Mouse (Mus musculus) neural tube, embryonic 12.5 days (tissue): ENCODE measurements around the gene Ucn3. TPM values are rescaled to one million over a fixed set of nuclear protein-coding genes. Genes with fewer than 3 reads are reported as not detected.
"Not testable (repeated sequence)": the region's sequence is repeated elsewhere in the genome, so short reads cannot be mapped to it uniquely, and the experiment has no call there.

Source experiments
- ATAC-seq: fragments of 200-750 bp; cut with Nextera tagmentation; 2 replicates; pipeline ENCODE4 v1.8.0; 2017; ENCODE audit warnings: low read depth, mild to moderate bottlenecking, moderate TSS enrichment, moderate library complexity; ENCODE audit not compliant: low FRiP score
- H3K27ac ChIP-seq: fragments of 300-500 bp; sonication (generic); 2 replicates; pipeline ENCODE4 v1.5.1; 2016
- H3K27me3 ChIP-seq: fragments of 300-500 bp; sonication (generic); replicated peaks from 2 replicates; pipeline ENCODE4 v1.6.1; 2016; ENCODE audit warnings: mild to moderate bottlenecking
- H3K36me3 ChIP-seq: fragments of 300-500 bp; sonication (generic); 2 replicates; pipeline ENCODE4 v1.6.1; 2016; ENCODE audit warnings: mild to moderate bottlenecking
- H3K4me1 ChIP-seq: fragments of 300-500 bp; sonication (generic); 2 replicates; pipeline ENCODE4 v1.6.1; 2016
- H3K4me2 ChIP-seq: fragments of 300-500 bp; sonication (generic); replicated peaks from 2 replicates; pipeline ENCODE4 v1.6.1; 2016; ENCODE audit warnings: mild to moderate bottlenecking
- H3K4me3 ChIP-seq: fragments of 300-500 bp; sonication (generic); 2 replicates; pipeline ENCODE4 v1.5.1; 2016
- H3K9ac ChIP-seq: fragments of 300-500 bp; sonication (generic); 2 replicates; pipeline ENCODE4 v1.6.1; 2016; ENCODE audit warnings: mild to moderate bottlenecking
- H3K9me3 ChIP-seq: fragments of 300-500 bp; sonication (generic); 2 replicates; pipeline ENCODE4 v1.6.1; 2016; ENCODE audit warnings: mild to moderate bottlenecking
- WGBS: fragments of 180-500 bp; shearing (Covaris S2); methylation state at CpG from one replicate; pipeline ENCODE4 v1.1.7; 2016; 5-methylcytosine and 5-hydroxymethylcytosine counted together
- polyA plus RNA-seq: library from polyadenylated mRNA; unstranded; fragments of >200 nt; fragmentation: Nextera tagmentation; extraction: Ambion mirVana; gene quantifications from 2 replicates; pipeline ENCODE4 v1.2.1, GENCODE M21; 2016

Ucn3 gene
- polyA plus RNA-seq, 1 experiment from 2014 or later = not detected

DNA sequence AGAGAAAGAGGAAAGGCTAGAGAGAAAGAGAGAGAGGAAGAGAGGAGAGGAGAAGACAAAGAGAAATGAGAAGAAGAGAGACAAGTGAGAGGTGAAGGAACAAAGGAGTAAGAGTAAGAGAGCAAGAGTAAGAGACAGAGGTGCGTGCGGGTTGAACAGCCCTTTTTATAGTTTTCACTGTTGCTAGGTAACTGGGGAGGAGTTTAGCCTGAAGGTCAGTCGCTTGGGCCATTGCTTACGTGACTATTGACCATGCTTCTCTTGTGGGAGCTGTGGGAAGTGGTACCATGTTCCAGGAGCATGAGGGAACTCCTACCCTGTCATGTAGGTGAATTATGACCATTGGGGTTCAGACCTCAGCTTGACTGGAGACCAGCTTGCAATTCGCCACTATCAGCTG, 34.8 kb downstream of the Ucn3 start:
- Histone ChIP-seq H3K4me2 (no peak overlapping the region), H3K4me3 (no peak overlapping the region), H3K9me3 (no peaks in the 10 kb centered on the region; the same call in 1 of the 2 replicates), H3K4me1 (no peaks in the 10 kb centered on the region), H3K9ac (no peak overlapping the region), H3K36me3 (peaks cover 17% of the 10 kb centered on the region; the same call in 1 of the 2 replicates), H3K27me3 (no peaks in the 10 kb centered on the region), H3K27ac (no peak overlapping the region)
- WGBS = 73% methylated on average over 5 of the region's 5 CpGs
- ATAC-seq = no peak

DNA sequence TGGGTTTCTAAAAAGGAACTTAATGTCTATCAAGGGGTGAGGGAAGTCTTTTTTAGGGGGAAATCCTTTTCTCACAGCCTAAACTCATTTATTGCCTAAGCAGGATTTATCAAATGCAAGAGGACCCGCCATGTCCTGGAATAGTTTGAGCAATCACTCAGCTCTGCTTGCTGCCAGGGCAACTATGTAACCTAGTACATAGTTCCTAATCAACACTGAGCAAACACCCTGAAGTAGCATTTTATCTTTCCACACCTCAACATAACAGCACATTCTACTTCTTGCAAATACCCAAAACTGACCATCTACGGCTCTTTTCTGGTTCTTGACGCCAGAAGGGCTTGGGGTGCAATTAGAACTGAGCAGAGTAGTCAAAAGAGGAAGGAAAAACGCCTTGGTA, 36.9 kb downstream of the Ucn3 start:
- no peak overlapping the region for H3K4me3 ChIP-seq
- H3K4me1 ChIP-seq = no peaks in the 10 kb centered on the region
- peaks cover 10% of the 10 kb centered on the region; the same call in 1 of the 2 replicates for H3K36me3 ChIP-seq
- no peaks in the 10 kb centered on the region for H3K9me3 ChIP-seq
- H3K4me2 ChIP-seq = no peak overlapping the region
- no peak for ATAC-seq
- no peaks in the 10 kb centered on the region for H3K27me3 ChIP-seq
- 95% methylated on average over 4 of the region's 4 CpGs for WGBS
- no peak overlapping the region for H3K9ac ChIP-seq
- H3K27ac ChIP-seq = no peak overlapping the region

DNA sequence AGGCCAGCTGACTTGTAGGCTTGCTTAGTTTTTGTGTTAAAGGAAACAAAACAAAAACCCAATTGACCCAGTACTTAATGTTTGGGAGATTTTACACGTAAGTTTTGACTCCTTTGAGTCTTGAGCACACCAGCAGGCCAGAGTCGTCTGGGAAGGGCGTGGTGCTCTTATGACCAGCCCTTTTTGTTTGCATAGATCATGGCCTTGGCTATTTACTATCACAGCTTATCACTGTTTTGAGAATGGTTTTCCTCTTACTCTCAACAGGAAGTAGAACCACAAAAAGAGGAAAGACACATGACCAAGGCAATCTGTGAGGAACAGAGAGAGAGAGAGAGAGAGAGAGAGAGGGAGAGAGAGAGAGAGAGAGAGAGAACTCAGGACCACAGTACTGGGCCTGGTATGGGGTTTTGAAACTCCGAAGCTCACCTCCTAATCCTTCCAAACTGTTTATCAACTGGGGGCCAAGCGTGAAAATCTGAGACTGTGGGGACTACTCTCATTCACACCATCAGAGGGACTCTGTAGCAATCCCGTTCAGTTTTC, 37.9 kb downstream of the Ucn3 start:
- no peak for ATAC-seq
- 86% methylated on average over 6 of the region's 6 CpGs for WGBS

DNA sequence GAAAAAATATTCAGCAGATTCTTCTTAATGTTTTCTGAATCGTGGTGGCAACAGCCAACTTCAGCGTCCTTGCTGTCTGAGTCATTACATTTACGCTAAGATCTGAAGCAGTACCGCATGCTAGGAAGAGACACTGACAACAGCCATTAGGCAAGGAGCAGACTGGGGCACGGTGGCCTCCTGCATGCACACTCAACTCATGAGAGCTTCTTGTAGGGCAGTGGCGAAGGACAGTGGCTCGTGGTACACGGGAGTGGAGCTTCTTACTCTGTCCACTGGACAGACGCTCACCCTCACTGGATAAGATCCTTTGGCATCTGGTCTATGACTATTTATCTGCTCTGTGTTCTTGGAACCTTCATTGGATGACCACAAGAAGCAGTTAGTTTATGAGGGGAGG, 45.8 kb downstream of the Ucn3 start:
- H3K9ac ChIP-seq = no peak overlapping the region
- no peaks in the 10 kb centered on the region for H3K9me3 ChIP-seq
- H3K27ac ChIP-seq = no peak overlapping the region
- no peaks in the 10 kb centered on the region; the same call in 1 of the 2 replicates for H3K36me3 ChIP-seq
- no peak overlapping the region for H3K4me2 ChIP-seq
- no peak overlapping the region for H3K4me3 ChIP-seq
- no peaks in the 10 kb centered on the region for H3K4me1 ChIP-seq
- H3K27me3 ChIP-seq = no peaks in the 10 kb centered on the region
- 93% methylated on average over 9 of the region's 9 CpGs for WGBS
- ATAC-seq = no peak

More for the DNA sequence above, 37.9 kb downstream of the Ucn3 start:
- H3K9ac ChIP-seq = no peak overlapping the region
- no peaks in the 10 kb centered on the region for H3K4me1 ChIP-seq
- no peak overlapping the region for H3K4me3 ChIP-seq
- H3K4me2 ChIP-seq = no peak overlapping the region
- no peaks in the 10 kb centered on the region for H3K9me3 ChIP-seq
- no peaks in the 10 kb centered on the region for H3K27me3 ChIP-seq
- peaks cover 10% of the 10 kb centered on the region; the same call in 1 of the 2 replicates for H3K36me3 ChIP-seq
- no peak overlapping the region for H3K27ac ChIP-seq

DNA sequence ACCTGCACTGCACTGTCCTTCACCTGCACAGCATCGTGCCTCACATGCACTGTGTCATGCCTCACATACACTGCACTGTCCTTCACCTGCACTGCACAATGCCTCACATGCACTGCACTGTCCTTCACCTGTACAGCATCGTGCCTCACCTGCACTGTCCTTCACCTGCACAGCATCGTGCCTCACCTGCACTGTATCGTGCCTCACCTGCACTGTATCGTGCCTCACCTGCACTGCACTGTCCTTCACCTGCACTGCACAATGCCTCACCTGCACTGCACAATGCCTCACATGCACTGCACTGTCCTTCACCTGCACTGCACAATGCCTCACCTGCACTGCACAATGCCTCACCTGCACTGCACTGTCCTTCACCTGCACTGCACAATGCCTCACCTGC, 46.9 kb downstream of the Ucn3 start:
- H3K27me3 ChIP-seq, H3K4me1 ChIP-seq, H3K36me3 ChIP-seq, H3K4me2 ChIP-seq, ATAC-seq, H3K9ac ChIP-seq, H3K27ac ChIP-seq, H3K9me3 ChIP-seq, H3K4me3 ChIP-seq: not testable (repeated sequence)
- WGBS = 95% methylated on average over 5 of the region's 5 CpGs

DNA sequence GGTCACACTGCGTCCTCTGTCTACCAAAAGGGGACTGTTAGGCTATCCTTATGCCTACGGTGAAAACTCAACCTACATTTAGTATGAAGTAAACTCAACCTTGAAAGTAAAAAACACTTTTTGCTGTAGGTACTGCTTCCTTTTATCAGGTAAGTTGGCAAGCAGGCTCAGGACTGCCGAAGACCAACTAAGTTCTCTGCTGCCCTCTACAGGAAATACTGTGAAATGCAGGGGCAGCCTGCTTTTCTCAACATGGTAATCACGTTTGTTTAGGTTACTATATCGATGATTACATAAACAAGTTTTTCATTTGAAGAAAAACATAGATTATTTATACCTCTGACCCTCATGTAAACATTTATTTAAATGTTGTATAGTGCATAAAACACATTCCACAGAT, 48.2 kb downstream of the Ucn3 start:
- 45% methylated on average over 5 of the region's 5 CpGs for WGBS
- no peak overlapping the region for H3K27ac ChIP-seq
- H3K9me3 ChIP-seq = no peaks in the 10 kb centered on the region
- no peak for ATAC-seq
- H3K4me1 ChIP-seq = peaks cover 7% of the 10 kb centered on the region; the same call in 1 of the 2 replicates
- H3K4me3 ChIP-seq = no peak overlapping the region
- H3K27me3 ChIP-seq = no peaks in the 10 kb centered on the region
- H3K4me2 ChIP-seq = no peak overlapping the region
- no peaks in the 10 kb centered on the region; the same call in 1 of the 2 replicates for H3K36me3 ChIP-seq
- no peak overlapping the region for H3K9ac ChIP-seq

DNA sequence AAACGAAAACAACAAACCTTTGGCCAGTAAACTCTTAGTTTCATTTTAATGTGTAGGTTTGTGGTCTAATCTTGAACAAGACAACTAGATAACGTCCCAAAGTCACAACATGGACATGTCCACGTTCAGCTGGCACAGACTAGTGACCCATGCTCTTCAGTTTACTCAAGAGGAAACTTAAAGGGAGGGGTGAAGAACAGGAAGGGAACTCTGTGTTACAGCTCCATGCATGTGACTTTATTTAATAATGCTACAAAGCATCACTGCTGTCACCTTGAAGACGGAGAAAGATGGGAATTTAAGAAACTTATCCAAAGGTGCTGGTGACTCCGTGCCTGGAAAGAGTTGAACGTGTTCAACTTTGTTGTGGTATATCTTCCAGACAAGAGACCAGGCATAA, 49.1 kb downstream of the Ucn3 start:
- H3K36me3 ChIP-seq = no peaks in the 10 kb centered on the region; the same call in 1 of the 2 replicates
- H3K9ac ChIP-seq = no peak overlapping the region
- no peak overlapping the region for H3K27ac ChIP-seq
- 94% methylated on average over 6 of the region's 6 CpGs for WGBS
- peaks cover 7% of the 10 kb centered on the region; the same call in 1 of the 2 replicates for H3K4me1 ChIP-seq
- no peak overlapping the region for H3K4me2 ChIP-seq
- no peak for ATAC-seq
- H3K9me3 ChIP-seq = no peaks in the 10 kb centered on the region
- no peaks in the 10 kb centered on the region for H3K27me3 ChIP-seq
- H3K4me3 ChIP-seq = no peak overlapping the region

DNA sequence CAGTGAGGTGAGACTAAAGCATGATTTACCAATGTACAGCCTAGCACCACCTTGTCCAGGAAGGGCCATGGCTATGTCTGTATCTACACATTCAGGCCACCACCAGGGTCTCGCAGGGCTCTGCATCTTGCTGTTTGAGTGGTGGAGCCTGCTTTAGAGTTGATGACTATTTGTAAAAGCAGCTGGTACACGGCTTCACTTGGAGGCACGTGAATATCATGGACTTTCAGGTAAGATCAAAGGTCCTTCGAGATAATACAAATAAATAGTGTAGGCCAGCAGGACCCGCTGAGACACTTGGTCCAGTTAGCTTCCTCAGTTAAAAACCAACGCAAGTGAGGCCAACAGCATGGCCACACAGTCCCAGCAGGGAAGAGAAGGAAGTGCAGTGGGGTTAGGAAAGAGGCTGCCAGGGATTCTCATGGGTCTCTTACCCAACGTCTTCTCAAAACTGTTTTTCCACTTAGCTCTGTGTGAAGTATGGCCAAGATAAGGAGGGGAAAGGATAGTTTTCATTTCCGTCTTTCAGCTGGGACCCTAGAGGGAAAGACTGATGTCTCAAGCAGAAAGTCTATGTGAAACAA, 49.7 kb downstream of the Ucn3 start:
- no peak overlapping the region for H3K9ac ChIP-seq
- ATAC-seq = no peak
- no peak overlapping the region for H3K27ac ChIP-seq
- no peak overlapping the region for H3K4me3 ChIP-seq
- 86% methylated on average over 8 of the region's 8 CpGs for WGBS
- H3K9me3 ChIP-seq = no peaks in the 10 kb centered on the region
- H3K4me2 ChIP-seq = no peak overlapping the region
- no peaks in the 10 kb centered on the region for H3K27me3 ChIP-seq
- H3K36me3 ChIP-seq = no peaks in the 10 kb centered on the region; the same call in 1 of the 2 replicates
- H3K4me1 ChIP-seq = peaks cover 7% of the 10 kb centered on the region; the same call in 1 of the 2 replicates

DNA sequence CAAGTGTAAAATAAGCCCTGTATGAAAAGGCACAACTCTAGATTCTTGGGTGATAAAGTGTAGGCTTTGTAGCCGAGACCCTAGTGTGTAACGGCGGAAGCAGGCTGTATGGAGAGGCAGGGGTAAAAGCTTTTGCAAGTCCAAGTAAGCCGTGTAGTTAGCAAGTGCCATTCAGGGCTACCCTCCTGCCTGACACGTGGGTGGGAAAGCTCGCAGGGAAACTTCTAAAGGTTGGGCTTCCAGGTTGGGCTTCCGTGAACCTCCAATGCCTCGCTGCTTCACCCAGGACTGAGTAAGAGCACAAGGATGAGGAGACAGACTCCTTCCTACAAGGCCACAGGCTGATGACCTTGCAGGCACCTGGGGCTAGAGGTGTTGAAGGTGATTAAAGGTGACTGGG, 50.6 kb downstream of the Ucn3 start:
- no peaks in the 10 kb centered on the region for H3K36me3 ChIP-seq
- H3K4me3 ChIP-seq = no peak overlapping the region
- no peak overlapping the region for H3K4me2 ChIP-seq
- 79% methylated on average over 8 of the region's 8 CpGs for WGBS
- H3K27ac ChIP-seq = no peak overlapping the region
- H3K9ac ChIP-seq = no peak overlapping the region
- peaks cover 9% of the 10 kb centered on the region; the same call in 1 of the 2 replicates for H3K4me1 ChIP-seq
- H3K9me3 ChIP-seq = no peaks in the 10 kb centered on the region
- ATAC-seq = no peak
- no peaks in the 10 kb centered on the region for H3K27me3 ChIP-seq

DNA sequence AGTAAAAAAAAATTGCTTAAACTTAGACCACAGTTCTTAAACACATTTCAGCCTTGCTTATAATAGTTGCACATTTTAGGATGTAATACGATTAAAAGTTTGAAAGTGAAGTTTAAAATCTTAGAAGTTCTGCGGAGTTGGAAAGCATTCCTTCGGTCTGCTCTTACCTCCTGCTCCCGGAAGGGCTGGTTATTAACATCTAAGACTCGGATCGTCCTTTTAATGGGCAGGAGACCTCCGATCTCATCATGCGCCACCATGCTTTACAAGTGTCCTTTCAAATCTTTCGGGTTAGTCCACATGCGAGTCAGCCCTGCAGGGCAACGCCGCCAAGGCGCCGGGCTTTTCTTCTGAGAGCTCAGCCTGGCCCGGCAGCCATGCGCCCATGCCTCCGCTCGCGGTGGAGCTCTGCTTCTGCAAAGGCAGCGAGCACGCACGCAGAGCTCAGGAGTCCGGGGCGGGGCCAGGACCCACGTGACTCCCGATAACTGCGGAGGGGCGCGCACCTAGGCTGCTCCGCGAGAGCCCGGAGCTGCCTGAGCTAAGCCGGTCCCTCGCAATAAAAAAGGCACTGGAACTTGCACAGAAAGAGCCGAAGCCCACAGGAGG, 51.9 kb downstream of the Ucn3 start:
- Histone ChIP-seq H3K4me1 (peaks cover 9% of the 10 kb centered on the region; the same call in 1 of the 2 replicates), H3K27me3 (no peaks in the 10 kb centered on the region), H3K36me3 (peaks cover 4% of the 10 kb centered on the region), H3K9ac (peak overlapping the region; percentile 38), H3K4me2 (peak overlapping the region; percentile 71), H3K9me3 (no peaks in the 10 kb centered on the region), H3K27ac (no peak overlapping the region), H3K4me3 (peak overlapping the region; percentile 46)
- WGBS = under 1% methylated on average over 35 of the region's 35 CpGs
- peak; percentile 96 for ATAC-seq

DNA sequence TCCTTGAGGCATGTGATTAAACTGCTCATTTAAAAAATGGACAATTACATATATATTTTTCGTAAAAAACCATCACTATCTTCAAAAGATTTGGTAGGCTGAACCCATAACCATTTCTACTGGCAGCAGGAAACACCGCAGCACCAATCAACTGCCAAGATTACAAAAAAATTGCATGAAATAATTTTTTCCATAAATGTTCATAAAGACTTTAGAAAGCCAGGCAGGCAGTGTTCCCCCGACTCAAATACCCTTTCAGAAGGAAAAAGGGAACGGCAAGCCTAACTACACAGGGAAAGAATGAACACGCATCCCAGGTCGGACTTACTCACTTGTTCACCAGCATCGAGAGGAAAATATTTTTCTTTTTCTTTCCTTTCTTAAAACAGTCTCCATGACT, 52.5 kb downstream of the Ucn3 start:
- H3K9me3 ChIP-seq = no peaks in the 10 kb centered on the region
- no peaks in the 10 kb centered on the region for H3K27me3 ChIP-seq
- H3K4me1 ChIP-seq = peaks cover 9% of the 10 kb centered on the region; the same call in 1 of the 2 replicates
- H3K27ac ChIP-seq = no peak overlapping the region
- no peak for ATAC-seq
- H3K36me3 ChIP-seq = peaks cover 10% of the 10 kb centered on the region
- H3K4me3 ChIP-seq = peak overlapping the region; percentile 46; the same call in 1 of the 2 replicates
- H3K9ac ChIP-seq = no peak overlapping the region
- WGBS = 21% methylated on average over 7 of the region's 7 CpGs
- peak overlapping the region; percentile 71 for H3K4me2 ChIP-seq

DNA sequence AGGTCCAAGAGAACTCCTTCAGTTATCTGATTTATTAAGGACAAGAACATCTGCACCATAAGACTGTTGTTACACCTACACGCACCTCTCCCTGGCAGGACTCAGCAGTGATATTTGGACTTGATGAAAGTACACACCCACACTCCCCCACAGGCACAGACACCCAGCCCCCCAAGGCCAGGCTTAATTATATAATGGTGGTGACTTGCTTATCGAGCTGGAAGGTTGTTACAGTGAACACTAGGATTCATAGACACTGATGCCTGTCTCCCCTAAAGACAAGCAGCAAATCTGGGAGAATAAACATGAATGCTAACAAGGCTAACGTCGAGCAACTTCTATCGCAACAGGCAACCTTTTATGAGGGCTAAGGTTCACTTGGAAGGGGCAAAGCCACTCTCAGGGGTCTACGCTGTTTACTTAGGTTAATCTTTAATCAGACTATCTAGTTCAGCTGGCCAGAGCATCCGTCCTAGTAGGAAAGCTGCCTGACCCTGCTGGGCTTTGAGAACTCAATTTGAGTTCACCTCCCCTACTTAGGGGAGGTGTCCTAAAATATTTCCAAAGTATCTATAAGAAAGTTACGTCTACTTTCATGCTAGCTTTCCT, 53.6 kb downstream of the Ucn3 start:
- Histone ChIP-seq H3K9me3 (no peaks in the 10 kb centered on the region), H3K27me3 (no peaks in the 10 kb centered on the region), H3K4me1 (peaks cover 9% of the 10 kb centered on the region; the same call in 1 of the 2 replicates), H3K9ac (no peak overlapping the region), H3K4me2 (peak overlapping the region; percentile 71), H3K27ac (no peak overlapping the region), H3K36me3 (peaks cover 20% of the 10 kb centered on the region), H3K4me3 (peak overlapping the region; percentile 2; the same call in 1 of the 2 replicates)
- ATAC-seq = no peak
- 37% methylated on average over 8 of the region's 8 CpGs for WGBS
